Mouse (Mus musculus) ES-Bruce4 (cell line): ENCODE data around the gene Rora.

ENCODE experiments used
- CTCF ChIP-seq: IDR thresholded peaks from one replicate; pipeline ENCODE4 v1.8.1; 2011; ENCODE audit warnings: low read depth, low read length
- EP300 ChIP-seq: IDR thresholded peaks from 2 replicates; pipeline ENCODE4 v1.6.1; 2011; ENCODE audit warnings: low read depth, low read length; ENCODE audit not compliant: insufficient read depth

DNA sequence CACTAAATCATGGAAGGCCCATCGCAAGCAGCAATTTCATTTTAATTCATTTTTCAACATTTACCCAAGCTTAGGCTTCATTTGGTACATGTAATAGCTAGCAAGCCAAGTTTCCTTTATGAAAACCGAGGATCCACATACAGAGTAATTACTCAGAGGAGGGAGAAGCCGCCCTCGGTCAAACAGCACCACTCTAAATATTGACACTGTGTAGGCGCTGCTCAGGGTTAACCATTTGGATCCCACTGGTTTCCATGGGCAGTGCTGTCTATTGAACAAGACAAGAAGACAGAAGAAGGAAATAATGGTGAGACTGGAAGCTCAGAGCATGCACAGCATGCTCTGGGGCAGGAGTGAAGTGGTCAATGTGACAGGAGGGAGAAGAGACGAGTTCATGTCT is 33.1 kb upstream of the Rora start:
- TF ChIP-seq EP300 (no peak), CTCF (no peak)
